Mouse (Mus musculus) hindbrain, embryonic 12.5 days (tissue): Measurements from ENCODE around the gene Sipa1l3. TPM values are rescaled to one million over a fixed set of nuclear protein-coding genes. Genes with fewer than 3 reads are reported as not detected.

Experiments used
- ATAC-seq: fragments of 200-750 bp; cut with Nextera tagmentation; 2 replicates; pipeline ENCODE4 v1.8.0; 2017; ENCODE audit warnings: moderate TSS enrichment; ENCODE audit not compliant: low FRiP score
- H3K27ac ChIP-seq: fragments of 300-500 bp; sonication (generic); 2 replicates; pipeline ENCODE4 v1.5.1; 2016; ENCODE audit warnings: mild to moderate bottlenecking
- H3K27me3 ChIP-seq: fragments of 300-500 bp; sonication (generic); 2 replicates; pipeline ENCODE4 v1.6.1; 2016; ENCODE audit warnings: mild to moderate bottlenecking
- H3K36me3 ChIP-seq: fragments of 300-500 bp; sonication (generic); 2 replicates; pipeline ENCODE4 v1.6.1; 2016; ENCODE audit warnings: mild to moderate bottlenecking
- H3K4me1 ChIP-seq: fragments of 300-500 bp; sonication (generic); 2 replicates; pipeline ENCODE4 v1.6.1; 2016
- H3K4me2 ChIP-seq: fragments of 300-500 bp; sonication (generic); replicated peaks from 2 replicates; pipeline ENCODE4 v1.6.1; 2016; ENCODE audit warnings: mild to moderate bottlenecking
- H3K4me3 ChIP-seq: fragments of 300-500 bp; sonication (generic); 2 replicates; pipeline ENCODE4 v1.5.1; 2016; ENCODE audit warnings: mild to moderate bottlenecking
- H3K9ac ChIP-seq: fragments of 300-500 bp; sonication (generic); 2 replicates; pipeline ENCODE4 v1.6.1; 2016; ENCODE audit warnings: mild to moderate bottlenecking, moderate library complexity
- H3K9me3 ChIP-seq: fragments of 300-500 bp; sonication (generic); replicated peaks from 2 replicates; pipeline ENCODE4 v1.6.1; 2016; ENCODE audit warnings: mild to moderate bottlenecking
- WGBS: fragments of 180-500 bp; shearing (Covaris S2); methylation state at CpG from one replicate; pipeline ENCODE4 v1.1.7; 2016; 5-methylcytosine and 5-hydroxymethylcytosine counted together
- polyA plus RNA-seq: library from polyadenylated mRNA; unstranded; fragments of >200 nt; fragmentation: Nextera tagmentation; extraction: Ambion mirVana; gene quantifications from 2 replicates; pipeline ENCODE4 v1.2.1, GENCODE M21; 2016

The Sipa1l3 gene
- polyA plus RNA-seq, 1 experiment from 2014 or later = 15.9 TPM

DNA sequence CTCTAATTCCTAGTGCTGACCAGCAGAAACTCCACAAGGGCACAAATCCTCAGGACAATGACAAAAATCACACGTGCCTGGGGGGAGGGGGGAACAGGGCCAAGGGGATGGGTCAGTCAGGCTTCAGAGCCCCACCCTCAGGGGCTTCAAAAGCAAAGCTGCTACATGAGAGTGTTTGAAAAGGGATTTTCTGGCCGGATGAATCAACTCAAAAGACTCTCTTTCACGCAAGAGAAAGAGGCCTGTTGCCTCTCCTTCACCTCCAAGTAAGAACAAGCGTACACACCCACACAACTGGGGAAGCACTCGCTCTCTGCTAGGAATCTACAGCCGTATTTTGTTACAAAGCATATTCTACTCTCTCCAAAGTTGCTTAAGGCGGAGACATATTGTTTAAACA is 28.6 kb downstream of the Sipa1l3 start:
- Histone ChIP-seq H3K27me3 (peaks cover 34% of the 10 kb centered on the region), H3K9me3 (no peaks in the 10 kb centered on the region), H3K27ac (no peak overlapping the region), H3K36me3 (no peaks in the 10 kb centered on the region), H3K4me1 (peaks cover 18% of the 10 kb centered on the region), H3K4me3 (no peak overlapping the region), H3K9ac (no peak overlapping the region), H3K4me2 (no peak overlapping the region)
- WGBS = 12% methylated on average over 7 of the region's 7 CpGs
- ATAC-seq = no peak

DNA sequence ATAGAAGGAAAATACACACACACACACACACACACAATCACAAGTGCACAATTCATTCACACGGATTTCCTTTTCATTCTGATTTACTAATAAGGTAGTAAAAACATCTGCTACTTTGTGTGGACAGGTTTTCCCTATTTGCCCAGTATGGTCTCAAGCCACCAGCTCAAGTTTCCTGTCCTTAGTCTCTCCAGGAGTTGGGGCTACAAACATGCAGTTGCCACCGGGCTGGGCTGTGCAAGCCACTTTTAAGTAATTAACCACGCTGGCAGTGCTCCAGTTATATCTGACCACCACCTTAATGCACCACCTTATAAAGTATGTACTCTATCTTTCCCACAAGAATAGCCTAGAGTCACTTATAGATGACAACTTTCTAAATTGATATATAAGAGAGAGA is 29.1 kb downstream of the Sipa1l3 start:
- WGBS = 23% methylated on average over 3 of the region's 3 CpGs
- Histone ChIP-seq H3K27me3 (peaks cover 34% of the 10 kb centered on the region), H3K4me3 (no peak overlapping the region), H3K9ac (no peak overlapping the region), H3K4me2 (no peak overlapping the region), H3K4me1 (peaks cover 18% of the 10 kb centered on the region), H3K9me3 (no peaks in the 10 kb centered on the region), H3K27ac (no peak overlapping the region), H3K36me3 (no peaks in the 10 kb centered on the region)
- no peak for ATAC-seq

DNA sequence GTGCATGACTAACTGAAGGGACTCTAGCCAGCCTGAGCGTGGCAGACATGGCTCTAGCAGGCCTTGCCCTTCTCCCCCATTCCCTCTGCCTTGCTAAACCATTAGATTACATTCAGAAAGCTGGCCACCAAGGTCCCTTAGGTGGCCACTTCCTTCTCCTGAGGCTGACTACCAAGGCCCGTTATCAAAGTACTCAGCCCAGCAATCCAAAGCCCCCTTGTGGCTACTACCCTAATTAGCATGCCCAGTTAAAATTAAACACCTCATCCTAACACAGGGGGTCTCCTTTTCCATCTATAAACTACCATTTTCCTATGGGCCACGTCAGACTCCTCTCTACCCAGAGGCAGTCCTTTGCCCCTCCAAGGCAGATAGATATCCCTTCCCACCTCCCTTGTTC is 31.7 kb downstream of the Sipa1l3 start:
- 81% methylated on average over 3 of the region's 3 CpGs for WGBS
- ATAC-seq = no peak

DNA sequence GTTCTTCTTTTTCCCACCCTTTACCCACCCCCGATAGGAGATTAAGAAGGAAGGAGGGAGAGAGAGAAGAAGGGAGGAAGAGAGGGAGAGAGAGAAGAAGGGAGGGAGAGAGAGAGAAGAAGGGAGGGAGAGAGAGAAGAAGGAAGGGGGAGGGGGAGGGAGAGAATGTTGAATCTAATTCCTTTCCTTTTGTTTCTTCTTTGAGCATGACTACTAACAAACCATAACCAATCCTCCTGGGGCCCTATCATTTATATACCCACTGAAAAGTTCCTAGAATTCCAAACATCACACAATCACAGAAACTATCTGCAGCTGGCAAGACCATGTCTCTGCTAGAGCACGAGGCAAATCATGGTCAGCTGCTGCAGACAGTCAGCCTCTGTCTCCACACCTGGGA is 32.7 kb downstream of the Sipa1l3 start:
- H3K9me3 ChIP-seq = no peaks in the 10 kb centered on the region
- no peak overlapping the region for H3K27ac ChIP-seq
- no peak overlapping the region for H3K4me3 ChIP-seq
- no peaks in the 10 kb centered on the region for H3K36me3 ChIP-seq
- H3K4me2 ChIP-seq = no peak overlapping the region
- H3K4me1 ChIP-seq = peaks cover 40% of the 10 kb centered on the region
- H3K9ac ChIP-seq = no peak overlapping the region
- H3K27me3 ChIP-seq = peaks cover 18% of the 10 kb centered on the region
- 62% methylated on average over 2 of the region's 2 CpGs for WGBS
- no peak for ATAC-seq

More for the DNA sequence above, 31.7 kb downstream of the Sipa1l3 start:
- no peaks in the 10 kb centered on the region for H3K36me3 ChIP-seq
- no peak overlapping the region for H3K4me3 ChIP-seq
- H3K4me2 ChIP-seq = no peak overlapping the region
- no peaks in the 10 kb centered on the region for H3K9me3 ChIP-seq
- H3K9ac ChIP-seq = no peak overlapping the region
- H3K4me1 ChIP-seq = peaks cover 30% of the 10 kb centered on the region
- H3K27ac ChIP-seq = no peak overlapping the region
- H3K27me3 ChIP-seq = peaks cover 26% of the 10 kb centered on the region

DNA sequence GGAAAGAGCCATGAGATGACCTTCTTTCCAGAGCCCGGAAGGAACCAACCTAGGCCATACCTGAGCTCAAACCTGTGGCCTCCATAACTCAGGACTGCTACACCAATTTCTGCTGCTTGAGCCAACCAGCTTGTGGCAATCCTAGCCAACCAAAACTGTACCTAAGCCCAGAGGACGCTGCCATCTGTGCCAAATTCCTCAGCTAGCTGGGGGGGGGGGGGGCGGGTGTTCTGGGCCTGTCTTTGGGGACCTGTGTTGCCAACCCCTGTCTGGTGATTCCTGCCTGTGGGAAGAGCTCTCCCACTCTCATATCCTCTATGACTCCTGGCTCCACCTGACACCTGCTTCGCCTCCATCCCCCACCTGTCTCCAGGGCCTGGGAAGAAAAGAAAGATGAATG is 34.9 kb downstream of the Sipa1l3 start:
- 77% methylated on average over 4 of the region's 4 CpGs for WGBS
- Histone ChIP-seq H3K4me3 (no peak overlapping the region), H3K27me3 (peaks cover 12% of the 10 kb centered on the region), H3K27ac (no peak overlapping the region), H3K36me3 (no peaks in the 10 kb centered on the region), H3K9me3 (no peaks in the 10 kb centered on the region), H3K4me2 (no peak overlapping the region), H3K9ac (no peak overlapping the region), H3K4me1 (peaks cover 28% of the 10 kb centered on the region)
- no peak for ATAC-seq

DNA sequence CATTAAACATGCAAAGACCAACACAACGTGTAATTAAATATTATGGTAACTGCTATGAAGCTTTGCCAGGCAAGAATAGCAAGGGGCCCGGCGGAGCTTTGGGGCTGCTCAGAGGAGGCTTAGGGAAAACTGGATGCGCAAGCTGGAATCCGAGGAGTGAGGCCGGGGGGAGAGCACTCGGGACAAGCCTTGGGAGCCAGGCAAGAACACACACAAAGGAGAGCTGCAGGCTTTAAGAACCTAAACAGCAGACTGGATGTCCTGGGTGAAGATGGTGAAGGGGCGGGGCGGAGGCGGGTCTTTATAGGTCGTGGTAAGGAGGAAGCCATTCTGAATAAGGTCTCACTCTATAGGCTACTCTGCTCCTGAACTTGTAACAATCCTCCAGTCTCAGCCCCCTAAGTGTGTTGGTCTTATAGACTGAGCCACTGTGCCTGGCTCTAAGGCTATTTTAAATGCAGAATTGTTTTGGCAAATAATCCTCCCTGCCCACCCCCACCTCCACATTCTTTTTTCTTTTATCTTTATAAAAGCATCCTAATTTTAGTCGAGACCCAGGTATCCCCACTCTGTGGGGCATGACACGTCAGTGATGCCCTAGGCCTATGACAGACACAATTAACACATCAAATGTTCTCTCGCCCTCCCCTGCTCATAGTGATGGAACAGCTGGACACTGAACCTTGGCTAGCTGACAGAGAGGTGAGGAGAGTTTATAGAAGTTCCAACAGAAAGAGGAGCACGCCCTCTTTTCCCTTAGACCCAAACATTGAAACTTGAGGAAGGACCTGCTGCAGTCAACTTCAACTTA is 36.9 kb downstream of the Sipa1l3 start:
- H3K9me3 ChIP-seq = no peaks in the 10 kb centered on the region
- WGBS = 35% methylated on average over 15 of the region's 15 CpGs
- no peaks in the 10 kb centered on the region for H3K27me3 ChIP-seq
- H3K4me2 ChIP-seq = 0 out of 2 replicates have a peak overlapping the region, but pooled peaks have one; percentile 6
- H3K27ac ChIP-seq = 0 out of 2 replicates have a peak overlapping the region, but pooled peaks have one; percentile 24
- no peak overlapping the region for H3K9ac ChIP-seq
- peaks cover 26% of the 10 kb centered on the region for H3K4me1 ChIP-seq
- no peaks in the 10 kb centered on the region for H3K36me3 ChIP-seq
- peak; percentile 43; the same call in 1 of the 2 replicates for ATAC-seq
- H3K4me3 ChIP-seq = no peak overlapping the region

DNA sequence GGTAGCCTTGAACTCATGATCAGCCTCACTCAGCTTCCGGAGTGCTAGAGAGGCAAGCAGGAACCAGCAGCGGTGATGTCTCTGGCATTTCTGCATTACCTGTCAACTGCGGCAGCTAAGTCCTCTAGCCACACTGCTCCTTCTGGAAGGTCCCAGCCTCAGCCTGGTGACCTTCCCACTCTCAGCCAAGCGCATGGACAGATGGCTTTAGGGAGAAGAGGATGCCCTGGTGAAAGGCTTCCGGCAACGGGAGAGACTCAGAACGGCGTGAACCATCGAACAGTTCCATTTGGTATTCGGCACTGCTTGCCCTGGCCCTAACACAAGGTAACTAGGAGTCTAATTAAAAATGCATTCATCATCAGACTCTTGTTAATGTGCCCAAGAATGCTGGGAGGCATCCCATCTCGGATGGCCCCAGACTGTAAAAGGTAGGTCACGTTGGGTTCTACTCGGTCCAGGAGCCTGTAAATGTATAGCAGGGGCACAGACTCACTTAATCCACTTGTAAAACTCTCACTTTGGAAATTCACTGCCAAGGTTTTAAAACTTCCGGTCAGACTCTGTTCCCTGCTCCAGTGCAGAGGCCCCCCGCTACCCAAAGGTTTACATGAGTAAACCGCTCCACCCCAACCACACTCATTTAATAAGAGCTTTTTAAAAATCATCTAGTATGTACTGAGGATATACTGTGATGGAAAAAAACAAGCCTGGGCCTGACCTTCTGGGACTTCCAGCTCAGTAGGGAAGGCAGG is 37.7 kb downstream of the Sipa1l3 start:
- Histone ChIP-seq H3K9me3 (no peaks in the 10 kb centered on the region), H3K36me3 (no peaks in the 10 kb centered on the region), H3K27ac (0 out of 2 replicates have a peak overlapping the region, but pooled peaks have one; percentile 24), H3K9ac (no peak overlapping the region), H3K4me1 (peaks cover 26% of the 10 kb centered on the region), H3K27me3 (no peaks in the 10 kb centered on the region), H3K4me2 (0 out of 2 replicates have a peak overlapping the region, but pooled peaks have one; percentile 6), H3K4me3 (no peak overlapping the region)
- WGBS = 83% methylated on average over 16 of the region's 16 CpGs
- 0 out of 2 replicates have a peak, but pooled peaks have one; percentile 6 for ATAC-seq

DNA sequence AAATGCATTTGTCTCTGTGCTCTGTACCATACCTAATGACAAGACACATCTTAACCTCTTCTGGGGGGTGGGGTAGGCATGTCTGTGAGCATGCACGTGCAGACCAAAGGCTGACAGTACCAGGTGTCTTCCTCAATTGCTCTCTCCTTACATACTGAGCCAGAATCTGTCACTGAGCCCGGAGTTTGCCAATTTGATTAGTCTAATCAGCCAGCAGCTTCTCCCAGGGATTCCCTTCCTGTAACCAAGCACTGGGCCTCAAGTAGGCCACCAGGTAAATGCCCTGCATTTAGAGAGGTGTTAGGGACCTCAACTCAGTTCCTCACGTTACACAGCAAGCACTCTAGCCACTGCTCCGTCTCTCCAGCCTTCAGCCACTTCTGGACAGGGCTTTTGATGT is 38.3 kb downstream of the Sipa1l3 start:
- H3K9me3 ChIP-seq = no peaks in the 10 kb centered on the region
- H3K4me3 ChIP-seq = no peak overlapping the region
- no peak overlapping the region for H3K9ac ChIP-seq
- H3K27ac ChIP-seq = no peak overlapping the region
- ATAC-seq = no peak
- 88% methylated on average over 4 of the region's 4 CpGs for WGBS
- H3K27me3 ChIP-seq = no peaks in the 10 kb centered on the region
- H3K4me2 ChIP-seq = no peak overlapping the region
- peaks cover 26% of the 10 kb centered on the region for H3K4me1 ChIP-seq
- no peaks in the 10 kb centered on the region for H3K36me3 ChIP-seq

DNA sequence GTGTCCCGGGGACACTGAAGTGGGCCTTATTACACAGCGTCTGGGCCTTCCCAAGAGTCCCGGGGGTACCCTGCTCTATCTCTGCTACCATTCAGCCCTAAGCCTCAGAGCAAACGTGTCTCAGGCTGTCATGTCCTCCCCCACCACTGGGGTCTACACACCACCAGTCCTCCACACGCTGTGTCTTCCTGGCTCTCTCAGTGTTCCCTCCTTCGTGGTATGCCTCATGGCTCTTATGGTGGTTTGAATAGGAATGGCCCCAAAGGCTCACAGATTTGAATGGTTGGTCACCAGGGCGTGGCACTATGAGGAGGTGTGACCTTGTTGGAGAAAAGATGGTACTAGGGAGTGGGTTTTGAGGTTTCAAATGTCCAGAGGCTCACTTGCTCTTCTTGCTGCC is 43.4 kb downstream of the Sipa1l3 start:
- Histone ChIP-seq H3K4me1 (peaks cover 12% of the 10 kb centered on the region), H3K27ac (no peak overlapping the region), H3K36me3 (no peaks in the 10 kb centered on the region), H3K9ac (no peak overlapping the region), H3K4me3 (no peak overlapping the region), H3K4me2 (no peak overlapping the region), H3K9me3 (no peaks in the 10 kb centered on the region), H3K27me3 (no peaks in the 10 kb centered on the region)
- ATAC-seq = no peak
- 91% methylated on average over 7 of the region's 7 CpGs for WGBS

DNA sequence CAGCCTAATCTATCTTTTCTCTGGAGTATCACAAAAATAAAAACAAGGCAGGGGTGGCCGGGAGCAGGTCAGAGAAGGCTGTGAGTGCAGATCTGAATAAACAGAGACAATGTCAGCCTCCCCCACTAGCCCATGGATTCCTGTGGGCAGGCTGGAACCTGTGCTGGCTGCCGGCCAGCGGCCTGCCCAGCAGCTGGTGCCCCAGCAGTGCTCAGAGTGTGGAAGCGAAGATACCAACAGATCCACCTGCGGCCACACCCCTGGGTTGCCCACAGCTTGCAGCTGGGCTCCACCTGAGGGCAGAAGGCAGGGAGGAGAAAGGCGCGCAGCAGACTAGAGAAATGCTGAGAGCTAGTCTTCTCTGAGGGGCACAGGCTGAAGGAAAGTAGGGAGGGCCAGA is 47.1 kb downstream of the Sipa1l3 start:
- WGBS = 54% methylated on average over 7 of the region's 7 CpGs
- ATAC-seq = no peak; the same call in 1 of the 2 replicates
- Histone ChIP-seq H3K9me3 (no peaks in the 10 kb centered on the region), H3K27me3 (no peaks in the 10 kb centered on the region), H3K36me3 (no peaks in the 10 kb centered on the region), H3K27ac (no peak overlapping the region), H3K9ac (no peak overlapping the region), H3K4me1 (peaks cover 22% of the 10 kb centered on the region), H3K4me3 (no peak overlapping the region), H3K4me2 (no peak overlapping the region)

DNA sequence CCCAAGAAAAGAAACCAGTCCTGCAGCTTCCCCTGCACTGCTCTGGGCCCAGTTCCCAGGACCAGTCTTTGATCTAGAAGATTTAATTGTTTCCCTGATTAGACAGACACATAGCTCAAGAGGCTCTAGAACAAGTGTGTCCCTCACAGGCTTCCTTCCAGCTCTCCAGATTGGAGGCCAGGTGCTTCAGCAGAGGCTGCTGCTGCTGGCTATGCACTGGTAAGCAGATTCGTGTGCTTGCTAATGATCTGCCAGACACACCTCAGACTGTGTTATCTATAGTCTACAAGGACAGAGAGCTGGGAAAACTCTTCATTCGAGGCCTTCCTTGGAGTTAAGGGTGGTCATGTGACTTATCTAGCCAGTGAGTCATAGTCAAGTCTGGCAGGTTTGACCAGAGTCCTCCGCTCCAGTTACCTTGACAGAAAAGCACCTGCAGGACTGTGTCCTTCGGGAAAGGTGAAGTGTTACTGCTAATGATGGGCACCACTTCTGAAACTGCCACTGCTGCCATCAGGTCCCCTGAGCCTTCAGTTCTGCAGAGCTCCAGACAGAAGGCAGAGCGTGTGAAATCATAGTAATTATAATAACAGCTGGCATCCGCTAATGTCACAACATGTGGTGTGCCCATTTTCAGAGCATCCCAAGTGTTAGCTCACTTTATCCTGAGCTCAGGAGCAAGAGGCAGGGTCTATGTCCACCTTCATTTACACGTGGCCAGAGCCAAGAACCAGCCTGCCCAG is 48.7 kb downstream of the Sipa1l3 start:
- Histone ChIP-seq H3K9me3 (no peaks in the 10 kb centered on the region), H3K27ac (no peak overlapping the region), H3K4me1 (peaks cover 22% of the 10 kb centered on the region), H3K4me2 (no peak overlapping the region), H3K9ac (no peak overlapping the region), H3K36me3 (no peaks in the 10 kb centered on the region), H3K27me3 (no peaks in the 10 kb centered on the region), H3K4me3 (no peak overlapping the region)
- 72% methylated on average over 7 of the region's 7 CpGs for WGBS
- ATAC-seq = no peak

DNA sequence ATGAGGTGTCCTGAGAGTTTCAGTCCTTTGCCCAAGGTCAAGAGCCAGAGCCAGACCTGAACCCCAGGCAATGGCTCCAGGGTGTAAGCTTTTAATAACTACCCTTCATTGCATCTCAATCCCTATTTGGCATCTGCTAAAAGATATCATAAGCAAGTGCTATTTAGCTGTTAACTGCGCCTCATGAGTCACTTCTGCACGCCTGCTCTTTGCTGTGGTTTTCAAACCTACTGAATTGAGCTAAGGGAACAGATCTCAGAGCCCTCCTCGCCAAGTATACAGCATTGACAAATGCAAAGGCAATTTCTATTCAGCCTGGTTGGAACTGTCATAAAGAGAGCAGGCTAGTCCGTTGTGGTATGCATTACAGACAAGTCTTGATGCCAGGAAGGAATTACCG is 49.8 kb downstream of the Sipa1l3 start:
- Histone ChIP-seq H3K27me3 (no peaks in the 10 kb centered on the region), H3K4me2 (no peak overlapping the region), H3K4me1 (peaks cover 22% of the 10 kb centered on the region), H3K27ac (no peak overlapping the region), H3K36me3 (no peaks in the 10 kb centered on the region), H3K9ac (no peak overlapping the region), H3K4me3 (no peak overlapping the region), H3K9me3 (no peaks in the 10 kb centered on the region)
- ATAC-seq = no peak
- WGBS = 94% methylated on average over 5 of the region's 5 CpGs
